Mouse (Mus musculus): ENCODE results near the gene Epm2aip1. TPM values are rescaled to one million over a fixed set of nuclear protein-coding genes. Genes with fewer than 3 reads are reported as not detected.

Epm2aip1 gene
- 10.3 and 18.3 TPM in 2 replicates for polyA plus RNA-seq (2012; rRNA removed; ENCODE audit: low replicate concordance)

DNA sequence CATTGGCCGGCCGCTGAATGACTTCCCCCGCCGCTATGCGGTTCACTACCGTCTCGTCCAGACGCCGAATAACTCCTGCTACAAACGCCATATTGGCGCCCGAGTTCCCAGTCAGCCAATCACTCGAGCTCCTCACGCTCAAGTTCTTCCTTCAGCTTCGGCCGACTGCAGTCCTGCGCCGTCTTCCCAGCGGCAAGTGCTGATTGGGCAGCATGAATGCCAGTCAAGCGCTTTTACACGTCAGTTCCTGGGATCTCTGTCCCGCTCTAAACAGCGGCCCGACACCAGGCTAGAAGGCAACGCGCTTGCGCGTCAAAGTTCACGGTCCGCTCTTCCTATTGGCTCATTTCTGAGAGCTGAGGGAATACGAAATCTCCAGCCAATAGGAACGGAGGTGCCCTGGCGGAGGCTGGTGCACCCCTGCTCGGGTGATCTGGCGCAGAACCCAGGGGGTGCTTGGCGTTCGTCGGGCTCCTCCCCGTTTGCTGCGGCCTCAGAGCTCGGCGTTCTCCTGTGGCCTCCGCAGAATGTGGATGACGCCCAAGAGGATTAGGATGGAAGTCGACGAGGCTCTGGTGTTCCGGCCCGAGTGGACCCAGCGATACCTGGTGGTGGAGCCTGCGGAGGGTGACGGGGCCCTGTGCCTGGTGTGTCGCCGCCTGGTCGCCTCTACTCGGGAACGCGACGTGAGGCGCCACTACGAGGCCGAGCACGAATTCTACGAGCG, at the start of gene Epm2aip1, which contains the start of gene Mlh1:
Gene Epm2aip1, plus strand, starts transcription at position 496 of the 727 bp plus-strand sequence.
Gene Mlh1, minus strand, starts transcription at position 358 of the 727 bp plus-strand sequence.

GRCm38 (mm10) chr9:111311031-111311842, 39.5 kb downstream of the Epm2aip1 start, which contains the start of gene Trank1:
Gene Trank1, plus strand, starts transcription at chr9:111311739.

Other genes starting within 250 kb of the Epm2aip1 start
- gene Ccrl2, start 214.4 kb upstream of the Epm2aip1 start, polyA plus RNA-seq (2012; rRNA removed; ENCODE audit: low replicate concordance): 6.7 and 9.0 TPM in 2 replicates
- gene Lrrfip2, start 154.3 kb upstream of the Epm2aip1 start, polyA plus RNA-seq (2012; rRNA removed; ENCODE audit: low replicate concordance): 12.6 and 17.2 TPM in 2 replicates
- gene Mlh1, start 138 bp upstream of the Epm2aip1 start, polyA plus RNA-seq (2012; rRNA removed; ENCODE audit: low replicate concordance): 17.9 and 24.6 TPM in 2 replicates
- 0.16 and 0.17 TPM in 2 replicates for gene Trank1, start 39.8 kb downstream of the Epm2aip1 start, polyA plus RNA-seq (2012; rRNA removed; ENCODE audit: low replicate concordance)
- 0.78 and 1.6 TPM in 2 replicates for gene Dclk3, start 167.2 kb downstream of the Epm2aip1 start, polyA plus RNA-seq (2012; rRNA removed; ENCODE audit: low replicate concordance)

Measured in subcutaneous adipose tissue, adult 2 months (tissue).